Mouse (Mus musculus) olfactory bulb, adult 2 months (tissue): ENCODE results near the gene Crnkl1.

ENCODE experiments used
- CTCF ChIP-seq: fragments of 200-500 bp; IDR thresholded peaks from 2 replicates; pipeline ENCODE4 v1.5.1; 2012; ENCODE audit warnings: low read depth, mild to moderate bottlenecking, low read length, moderate library complexity; ENCODE audit not compliant: insufficient read depth
- POLR2A ChIP-seq: fragments of 200-500 bp; IDR thresholded peaks from 2 replicates; pipeline ENCODE4 v1.6.1; 2012; ENCODE audit warnings: mild to moderate bottlenecking, low read depth, low read length, moderate library complexity; ENCODE audit not compliant: insufficient read depth

GRCm38 (mm10) chr2:145903061-145903901, 31.5 kb downstream of the Crnkl1 start:
- TF ChIP-seq POLR2A (peak; percentile 77), CTCF (0 out of 2 replicates have a peak, but pooled peaks have one; percentile 33)
